Mouse (Mus musculus): ENCODE data around the gene Plppr1. TPM values are rescaled to one million over a fixed set of nuclear protein-coding genes. Genes with fewer than 3 reads are reported as not detected.
"Not testable (repeated sequence)": the region's sequence is repeated elsewhere in the genome, so short reads cannot be mapped to it uniquely, and the experiment has no call there.

Gene Plppr1
- polyA plus RNA-seq, 1 experiment = 0.51 TPM

DNA sequence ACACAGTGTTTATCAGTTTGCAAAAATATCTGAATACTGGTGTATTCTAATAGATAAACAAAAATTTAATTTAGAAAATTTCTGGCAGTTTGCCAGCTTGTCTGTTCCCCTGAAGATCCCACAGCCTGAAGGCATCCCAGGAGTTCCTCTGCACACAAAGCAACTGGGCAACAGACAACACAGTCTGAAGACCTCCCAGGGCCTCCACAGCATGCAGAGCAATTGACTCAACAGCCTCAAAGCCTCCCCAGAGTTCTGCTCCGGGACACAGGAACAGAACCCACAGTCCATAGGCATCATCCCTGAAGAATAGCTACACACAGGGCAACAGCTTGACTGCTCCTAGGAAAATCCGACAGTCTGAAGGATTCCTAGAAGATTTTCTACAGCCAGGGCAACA, 289.6 kb downstream of the Plppr1 start:
- H3K4me3 ChIP-seq (ENCODE audit: insufficient read depth, low read length) = no peak overlapping the region
- TF ChIP-seq POLR2A (IDR thresholded peaks at IDR 0.05; ENCODE audit: low read depth, low read length) = no peak
- TF ChIP-seq CTCF (IDR thresholded peaks at IDR 0.05; ENCODE audit: borderline replicate concordance, insufficient read depth, low read length) = no peak
- H3K27ac ChIP-seq (ENCODE audit: insufficient read depth, low read length) = no peak overlapping the region
- H3K4me1 ChIP-seq (ENCODE audit: control insufficient read depth, insufficient read depth, low read length) = no peaks in the 10 kb centered on the region

DNA sequence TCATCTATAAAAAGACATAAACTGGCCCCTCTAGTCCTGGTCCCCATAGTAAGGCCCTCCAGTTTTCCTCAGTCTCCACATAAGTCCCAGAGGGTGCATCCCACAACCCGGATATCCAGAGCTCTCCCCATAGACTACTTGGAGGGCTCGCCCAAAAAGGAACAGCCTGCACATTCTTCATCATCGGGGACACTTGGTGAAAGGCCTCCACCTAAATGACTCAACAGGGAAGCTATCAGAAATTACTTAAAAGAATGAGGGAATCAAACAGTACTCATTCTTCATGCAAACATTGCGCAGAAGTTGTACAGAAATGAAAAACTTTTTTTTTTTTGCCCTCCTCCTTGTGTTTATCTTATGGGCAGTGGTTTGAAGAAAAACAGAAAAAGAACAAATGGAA, 291.4 kb downstream of the Plppr1 start:
- no peak overlapping the region for H3K27ac ChIP-seq (ENCODE audit: insufficient read depth, low read length)
- H3K4me3 ChIP-seq (ENCODE audit: insufficient read depth, low read length) = no peak overlapping the region
- H3K4me1 ChIP-seq (ENCODE audit: control insufficient read depth, insufficient read depth, low read length) = no peaks in the 10 kb centered on the region
- TF ChIP-seq CTCF (IDR thresholded peaks at IDR 0.05; ENCODE audit: borderline replicate concordance, insufficient read depth, low read length) = no peak
- no peak for TF ChIP-seq POLR2A (IDR thresholded peaks at IDR 0.05; ENCODE audit: low read depth, low read length)

DNA sequence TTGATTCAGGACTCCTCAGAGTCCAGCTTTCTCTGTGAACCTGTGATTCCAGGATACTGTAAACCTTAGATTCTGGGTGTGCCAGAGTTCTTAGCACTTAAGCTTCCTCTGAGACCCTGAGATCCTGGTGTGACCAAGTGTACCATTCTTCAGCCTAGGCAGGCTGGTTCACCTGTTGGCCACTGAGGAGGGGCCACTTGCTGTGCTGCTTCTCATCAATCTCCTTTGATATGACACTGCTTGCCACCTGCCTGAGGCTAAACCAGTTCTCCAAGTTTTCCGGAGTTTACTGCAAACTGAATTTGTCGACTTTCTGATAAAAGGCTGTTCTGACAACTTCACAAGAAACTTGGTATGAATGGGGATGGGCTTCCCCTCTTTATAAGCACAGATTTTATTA, 298.0 kb downstream of the Plppr1 start:
- TF ChIP-seq POLR2A (IDR thresholded peaks at IDR 0.05; ENCODE audit: low read depth, low read length) (no peak), CTCF (IDR thresholded peaks at IDR 0.05; ENCODE audit: borderline replicate concordance, insufficient read depth, low read length) (no peak)
- H3K27ac ChIP-seq (ENCODE audit: insufficient read depth, low read length) = no peak overlapping the region
- no peaks in the 10 kb centered on the region for H3K4me1 ChIP-seq (ENCODE audit: control insufficient read depth, insufficient read depth, low read length)
- no peak overlapping the region for H3K4me3 ChIP-seq (ENCODE audit: insufficient read depth, low read length)

DNA sequence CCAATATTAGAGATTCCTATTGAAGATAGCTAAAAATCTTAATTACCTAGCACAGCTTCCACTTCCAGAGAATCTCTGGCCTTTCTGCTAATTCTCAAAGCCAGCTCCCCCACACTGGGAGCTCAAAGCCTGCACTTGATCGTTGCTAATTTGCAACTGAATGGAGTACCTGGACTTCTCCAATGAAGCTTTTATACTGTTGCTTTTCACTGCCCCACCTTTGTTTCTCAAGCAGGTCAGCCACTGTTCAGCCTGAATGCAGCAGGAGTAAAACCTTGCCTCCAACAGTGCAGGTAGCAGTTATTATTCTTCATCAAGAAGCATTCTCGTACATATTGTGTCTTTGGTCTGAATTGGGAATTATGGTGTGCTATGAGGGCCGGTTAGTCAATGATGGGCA, 309.0 kb downstream of the Plppr1 start:
- not testable (repeated sequence) for H3K27ac ChIP-seq (ENCODE audit: insufficient read depth, low read length); H3K4me1 ChIP-seq (ENCODE audit: control insufficient read depth, insufficient read depth, low read length); H3K4me3 ChIP-seq (ENCODE audit: insufficient read depth, low read length)

DNA sequence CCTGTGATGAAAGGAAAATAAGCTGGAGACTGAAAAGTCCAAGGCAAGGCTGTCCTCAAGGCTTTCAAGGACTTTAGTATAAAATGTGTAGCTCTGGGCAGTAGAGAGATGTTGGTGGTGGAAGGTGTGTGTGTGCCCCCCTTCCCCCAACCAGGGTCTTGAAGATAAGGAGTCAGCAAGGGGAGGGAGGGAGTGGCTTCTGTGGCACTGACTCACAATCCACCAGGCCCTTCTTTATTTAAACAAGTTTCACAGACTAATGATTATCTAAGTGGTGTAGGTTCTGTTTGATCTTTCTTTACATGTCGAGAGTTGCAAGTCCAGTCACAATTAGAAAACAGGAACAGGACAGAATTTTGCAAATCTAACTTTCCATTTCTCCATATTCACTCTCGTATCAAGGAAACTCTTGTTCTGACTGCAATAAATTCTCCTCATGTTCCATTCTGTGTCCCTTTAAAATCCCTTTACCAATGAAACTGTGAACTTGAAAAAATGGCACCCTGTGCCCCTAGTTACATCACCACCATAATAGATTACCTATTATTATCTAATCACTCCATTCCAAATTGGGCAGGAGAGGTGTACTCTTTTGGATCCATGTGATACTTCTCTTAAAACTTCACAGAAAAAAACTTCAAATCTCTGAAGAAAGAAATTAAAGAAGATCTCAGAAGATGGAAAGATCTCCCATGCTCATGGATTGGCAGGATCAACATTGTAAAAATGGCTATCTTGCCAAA, 324.7 kb downstream of the Plppr1 start:
- H3K4me3 ChIP-seq (ENCODE audit: insufficient read depth, low read length); H3K27ac ChIP-seq (ENCODE audit: insufficient read depth, low read length); H3K4me1 ChIP-seq (ENCODE audit: control insufficient read depth, insufficient read depth, low read length): not testable (repeated sequence)

DNA sequence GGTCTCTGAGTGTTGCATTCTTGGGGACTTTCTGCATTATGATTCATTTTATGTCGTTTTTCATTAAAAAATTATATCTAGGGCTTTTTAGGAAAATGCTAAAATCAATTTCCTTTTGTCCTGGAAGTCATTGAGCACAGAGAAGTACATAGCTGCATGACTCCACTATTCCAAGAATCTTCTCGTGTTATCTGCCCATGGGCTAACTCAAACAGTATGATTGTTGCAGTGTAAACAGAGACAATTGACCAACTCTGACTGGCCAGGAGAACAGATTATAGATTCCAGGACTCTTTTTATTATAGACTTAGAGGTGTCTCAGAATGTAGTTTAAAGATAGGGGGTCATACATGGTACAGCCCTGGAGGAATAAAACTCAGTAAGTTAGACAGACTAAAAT, 327.8 kb downstream of the Plppr1 start:
- no peak overlapping the region for H3K27ac ChIP-seq (ENCODE audit: insufficient read depth, low read length)
- no peak overlapping the region for H3K4me3 ChIP-seq (ENCODE audit: insufficient read depth, low read length)
- no peak for TF ChIP-seq CTCF (IDR thresholded peaks at IDR 0.05; ENCODE audit: borderline replicate concordance, insufficient read depth, low read length)
- no peak for TF ChIP-seq POLR2A (IDR thresholded peaks at IDR 0.05; ENCODE audit: low read depth, low read length)
- H3K4me1 ChIP-seq (ENCODE audit: control insufficient read depth, insufficient read depth, low read length) = no peaks in the 10 kb centered on the region

All from embryonic fibroblast, embryonic 13.5 days (primary cell).